Mouse (Mus musculus) heart, postnatal 0 days (tissue): ENCODE measurements around the gene Dcakd. TPM values are rescaled to one million over a fixed set of nuclear protein-coding genes. Genes with fewer than 3 reads are reported as not detected.
A peak's percentile ranks its signal among the peaks of the same experiment; 100 is the strongest.

Experiments
- ATAC-seq: fragments of 200-750 bp; cut with Nextera tagmentation; 2 replicates; pipeline ENCODE4 v1.8.0; 2017; ENCODE audit warnings: low read depth, moderate number of reproducible peaks, moderate library complexity; ENCODE audit not compliant: insufficient read depth
- DNase-seq: peaks from one replicate; pipeline ENCODE4 v3.0.0-alpha.2; 2016; ENCODE audit warnings: low spot score
- H3K27ac ChIP-seq: fragments of 300-500 bp; sonication (generic); 2 replicates; pipeline ENCODE4 v1.5.1; 2014; ENCODE audit warnings: low read depth, mild to moderate bottlenecking
- H3K27me3 ChIP-seq: fragments of 300-500 bp; sonication (generic); 2 replicates; pipeline ENCODE4 v1.6.1; 2014; ENCODE audit warnings: low read length, mixed read lengths; ENCODE audit not compliant: control insufficient read depth, insufficient read depth
- H3K36me3 ChIP-seq: fragments of 300-500 bp; sonication (generic); replicated peaks from 2 replicates; pipeline ENCODE4 v1.6.1; 2014; ENCODE audit warnings: low read length, mixed read lengths; ENCODE audit not compliant: control insufficient read depth, insufficient read depth
- H3K4me1 ChIP-seq: fragments of 300-500 bp; sonication (generic); 2 replicates; pipeline ENCODE4 v1.6.1; 2014; ENCODE audit warnings: antibody characterized with exemption; ENCODE audit not compliant: control insufficient read depth, insufficient read depth
- H3K4me2 ChIP-seq: fragments of 300-500 bp; sonication (generic); 2 replicates; pipeline ENCODE4 v1.6.1; 2014; ENCODE audit warnings: low read depth, mild to moderate bottlenecking, low read length, moderate library complexity
- H3K4me3 ChIP-seq: fragments of 300-500 bp; sonication (generic); 2 replicates; pipeline ENCODE4 v1.5.1; 2014; ENCODE audit warnings: low read depth, low read length
- H3K9ac ChIP-seq: fragments of 300-500 bp; sonication (generic); replicated peaks from 2 replicates; pipeline ENCODE4 v1.6.1; 2014; ENCODE audit warnings: low read depth, low read length, mixed read lengths
- H3K9me3 ChIP-seq: fragments of 300-500 bp; sonication (generic); replicated peaks from 2 replicates; pipeline ENCODE4 v1.6.1; 2016; ENCODE audit warnings: low read length; ENCODE audit not compliant: control insufficient read depth
- CTCF ChIP-seq: IDR thresholded peaks from 2 replicates; pipeline ENCODE4 v1.5.1; 2016; ENCODE audit warnings: antibody characterized with exemption, control low read depth, low read depth
- EP300 ChIP-seq: IDR thresholded peaks from 2 replicates; pipeline ENCODE4 v1.6.1; 2016; ENCODE audit warnings: antibody characterized with exemption, low read depth
- WGBS: fragments of 180-500 bp; shearing (Covaris S2); extraction: QIAGEN DNeasy Blood & Tissue Kit; methylation state at CpG from one replicate; pipeline ENCODE4 v1.1.7; 2014; 5-methylcytosine and 5-hydroxymethylcytosine counted together
- microRNA-seq: library from miRNA; unstranded; fragments of <30 nt; microRNA quantifications from one replicate; pipeline ENCODE4, GENCODE M21; 2016
- polyA plus RNA-seq: library from polyadenylated mRNA; unstranded; fragments of >200 nt; fragmentation: Nextera tagmentation; extraction: Ambion mirVana; gene quantifications from 2 replicates; pipeline ENCODE4 v1.2.1, GENCODE M21; 2015
- total RNA-seq: library from RNA; depleted of rRNA; stranded (reverse); fragments of >200 nt; gene quantifications from 2 replicates; pipeline ENCODE4 v1.2.3, GENCODE M21; 2014; ENCODE audit warnings: low replicate concordance; rRNA removed

The Dcakd gene
- total and polyA plus RNA-seq, 2 experiments from 2014 or later = 45.2 to 64.0 TPM

GRCm38 (mm10) chr11:102946992-102947343 is 81.2 kb downstream of the Dcakd start:
- no peak overlapping the region for H3K27ac ChIP-seq
- H3K27me3 ChIP-seq = peaks cover 88% of the 10 kb centered on the region
- no peak for TF ChIP-seq EP300
- TF ChIP-seq CTCF = peak; percentile 6; the same call in 1 of the 2 replicates
- no peak for DNase-seq
- no peak for ATAC-seq
- H3K4me1 ChIP-seq = peaks cover 9% of the 10 kb centered on the region
- 6% methylated on average over 8 of the region's 8 CpGs for WGBS
- H3K4me3 ChIP-seq = peak overlapping the region; percentile 31
- H3K9me3 ChIP-seq = no peaks in the 10 kb centered on the region
- H3K4me2 ChIP-seq = peak overlapping the region; percentile 53
- no peaks in the 10 kb centered on the region for H3K36me3 ChIP-seq
- H3K9ac ChIP-seq = no peak overlapping the region

GRCm38 (mm10) chr11:102946265-102946991 is 81.7 kb downstream of the Dcakd start, which contains the start of gene C1ql1:
C1ql1 (minus strand) TSS chr11:102946688.
- 1% methylated on average over 51 of the region's 87 CpGs for WGBS
- TF ChIP-seq CTCF (no peak), EP300 (no peak)
- DNase-seq (peak; percentile 80), ATAC-seq (peak; percentile 95)
- Histone ChIP-seq H3K27ac (no peak within 1 kb of the TSS), H3K4me2 (peak within 1 kb of the TSS; percentile 53), H3K36me3 (no peaks in the 10 kb centered on the region), H3K9me3 (no peaks in the 10 kb centered on the region), H3K9ac (no peak within 1 kb of the TSS), H3K4me3 (peak within 1 kb of the TSS; percentile 31), H3K27me3 (peaks cover 86% of the 10 kb centered on the region), H3K4me1 (peaks cover 9% of the 10 kb centered on the region)

GRCm38 (mm10) chr11:102945306-102946264 is 82.5 kb downstream of the Dcakd start:
- H3K27ac ChIP-seq = no peak overlapping the region
- peaks cover 77% of the 10 kb centered on the region for H3K27me3 ChIP-seq
- H3K9me3 ChIP-seq = no peaks in the 10 kb centered on the region
- H3K4me3 ChIP-seq = peak overlapping the region; percentile 31
- no peak overlapping the region for H3K9ac ChIP-seq
- DNase-seq (no peak), ATAC-seq (no peak)
- TF ChIP-seq EP300 = no peak
- no peak for TF ChIP-seq CTCF
- WGBS = 4% methylated on average over 54 of the region's 54 CpGs
- peaks cover 9% of the 10 kb centered on the region for H3K4me1 ChIP-seq
- H3K4me2 ChIP-seq = peak overlapping the region; percentile 53; the same call in 1 of the 2 replicates
- no peaks in the 10 kb centered on the region for H3K36me3 ChIP-seq

Small RNA genes within 50 kb of the gene (microRNA-seq; reads per million reads assigned to microRNA genes)
- gene Mir6931 = not detected

Other genes with a start within 250 kb of the Dcakd start
- 19.2 and 29.4 TPM in 2 replicates for gene Gjc1, start 208.6 kb downstream of the Dcakd start, total RNA-seq
- 41.1 and 42.7 TPM in 2 replicates for gene Gjc1, start 208.6 kb downstream of the Dcakd start, polyA plus RNA-seq
- 4.6 and 38.7 TPM in 2 replicates for gene Higd1b, start 192.5 kb downstream of the Dcakd start, total RNA-seq
- gene Higd1b, start 192.5 kb downstream of the Dcakd start, polyA plus RNA-seq = 11.7 and 13.2 TPM in 2 replicates
- 36.6 and 42.6 TPM in 2 replicates for gene Eftud2, start 147.3 kb downstream of the Dcakd start, total RNA-seq
- gene Eftud2, start 147.3 kb downstream of the Dcakd start, polyA plus RNA-seq = 56.7 and 59.1 TPM in 2 replicates
- gene Ccdc103, start 147.1 kb downstream of the Dcakd start, total RNA-seq = not detected in 2 replicates
- gene Ccdc103, start 147.1 kb downstream of the Dcakd start, polyA plus RNA-seq = 0.66 and 0.75 TPM in 2 replicates
- not detected in 2 replicates for gene Fam187a, start 143.2 kb downstream of the Dcakd start, total RNA-seq
- not detected in 2 replicates for gene Fam187a, start 143.2 kb downstream of the Dcakd start, polyA plus RNA-seq
- gene Gfap, start 127.4 kb downstream of the Dcakd start, total RNA-seq = 0.46 TPM in 1 of 2 replicates, not detected in the other
- 0.04 and 0.10 TPM in 2 replicates for gene Gfap, start 127.4 kb downstream of the Dcakd start, polyA plus RNA-seq
- gene Kif18b, start 103.2 kb downstream of the Dcakd start, total RNA-seq = 9.6 and 24.5 TPM in 2 replicates
- 1.2 and 1.3 TPM in 2 replicates for gene Kif18b, start 103.2 kb downstream of the Dcakd start, polyA plus RNA-seq
- 1.1 TPM in 1 of 2 replicates, not detected in the other for gene C1ql1, start 81.6 kb downstream of the Dcakd start, total RNA-seq
- 0.10 TPM in 1 of 2 replicates, not detected in the other for gene C1ql1, start 81.6 kb downstream of the Dcakd start, polyA plus RNA-seq
- 47.6 and 63.6 TPM in 2 replicates for gene Nmt1, start 143 bp downstream of the Dcakd start, total RNA-seq
- 46.6 and 50.0 TPM in 2 replicates for gene Nmt1, start 143 bp downstream of the Dcakd start, polyA plus RNA-seq
- 27.0 and 38.9 TPM in 2 replicates for gene Plcd3, start 73.3 kb upstream of the Dcakd start, total RNA-seq
- 14.5 and 16.3 TPM in 2 replicates for gene Plcd3, start 73.3 kb upstream of the Dcakd start, polyA plus RNA-seq
- 16.3 and 20.0 TPM in 2 replicates for gene Acbd4, start 73.3 kb upstream of the Dcakd start, total RNA-seq
- gene Acbd4, start 73.3 kb upstream of the Dcakd start, polyA plus RNA-seq = 21.6 and 22.2 TPM in 2 replicates
- 9.0 and 11.0 TPM in 2 replicates for gene Hexim1, start 87.9 kb upstream of the Dcakd start, total RNA-seq
- gene Hexim1, start 87.9 kb upstream of the Dcakd start, polyA plus RNA-seq = 3.2 and 3.3 TPM in 2 replicates
- gene Hexim2, start 104.1 kb upstream of the Dcakd start, total RNA-seq = 1.6 and 1.7 TPM in 2 replicates
- gene Hexim2, start 104.1 kb upstream of the Dcakd start, polyA plus RNA-seq = 4.2 and 4.9 TPM in 2 replicates
- 2.2 and 3.4 TPM in 2 replicates for gene Fmnl1, start 142.8 kb upstream of the Dcakd start, total RNA-seq
- gene Fmnl1, start 142.8 kb upstream of the Dcakd start, polyA plus RNA-seq = 0.91 and 1.1 TPM in 2 replicates
- not detected in 2 replicates for gene 1700023F06Rik, start 180.2 kb upstream of the Dcakd start, total RNA-seq
- gene 1700023F06Rik, start 180.2 kb upstream of the Dcakd start, polyA plus RNA-seq = 0.10 TPM in 1 of 2 replicates, not detected in the other
- not detected in 2 replicates for gene Spata32, start 190.1 kb upstream of the Dcakd start, total RNA-seq
- not detected in 2 replicates for gene Spata32, start 190.1 kb upstream of the Dcakd start, polyA plus RNA-seq
- gene Map3k14, start 239.1 kb upstream of the Dcakd start, total RNA-seq = 4.4 and 9.4 TPM in 2 replicates
- gene Map3k14, start 239.1 kb upstream of the Dcakd start, polyA plus RNA-seq = 1.3 and 1.4 TPM in 2 replicates